Mouse (Mus musculus): ENCODE data around the gene Zfp654.

- TF ChIP-seq CTCF (conservative IDR thresholded peaks at IDR 0.05 in 1 of 2, IDR thresholded peaks at IDR 0.05 in 1 of 2; ENCODE audit: low read depth in 2 of 2, low read length in 2 of 2) (no peak), POLR2A (IDR thresholded peaks at IDR 0.05; ENCODE audit: low read depth, low read length) (no peak), ZKSCAN1 (IDR thresholded peaks at IDR 0.05; ENCODE audit: borderline replicate concordance, low read depth, low read length) (no peak), HCFC1 (IDR thresholded peaks at IDR 0.05; ENCODE audit: low read depth, low read length) (no peak), USF1 (IDR thresholded peaks at IDR 0.05; ENCODE audit: low read depth, low read length) (no peak), MAZ (IDR thresholded peaks at IDR 0.05; ENCODE audit: low read depth, low read length) (0 out of 2 replicates have a peak, but pooled peaks have one; percentile 34)
Observed at GRCm38 (mm10) chr16:64852891-64853290, 1.4 kb upstream of the Zfp654 start.
